Mouse (Mus musculus): Measurements from ENCODE around the gene 1700092M07Rik. TPM values are rescaled to one million over a fixed set of nuclear protein-coding genes. Genes with fewer than 3 reads are reported as not detected.

The 1700092M07Rik gene
- 1 to 10 TPM; 1.8 to 2.0 TPM for total RNA-seq (2021)
- long read RNA-seq, experiment 1: 0 reads
- long read RNA-seq, experiment 2: 0 reads

GRCm38 (mm10) chr19:8740603-8741002, at the start of gene 1700092M07Rik:
Gene 1700092M07Rik, plus strand, starts transcription at chr19:8740718.
- DNase-seq (ENCODE audit: low spot score in 2 of 2): no peak

- no peak for DNase-seq (ENCODE audit: low spot score in 2 of 2)
Observed at GRCm38 (mm10) chr19:8691871-8692539, 48.5 kb upstream of the 1700092M07Rik start.

- no peak for DNase-seq (ENCODE audit: low spot score in 2 of 2)
Observed at GRCm38 (mm10) chr19:8692740-8693139, 47.8 kb upstream of the 1700092M07Rik start.

- no peak for DNase-seq (ENCODE audit: low spot score in 2 of 2)
Observed at GRCm38 (mm10) chr19:8695330-8695729, 45.2 kb upstream of the 1700092M07Rik start.

- DNase-seq (ENCODE audit: low spot score in 2 of 2): no peak
Observed at GRCm38 (mm10) chr19:8699652-8700051, 40.9 kb upstream of the 1700092M07Rik start.

- DNase-seq (ENCODE audit: low spot score in 2 of 2): no peak
Observed at GRCm38 (mm10) chr19:8702458-8702857, 38.1 kb upstream of the 1700092M07Rik start.

- no peak for DNase-seq (ENCODE audit: low spot score in 2 of 2)
Observed at GRCm38 (mm10) chr19:8703571-8703970, 36.9 kb upstream of the 1700092M07Rik start.

GRCm38 (mm10) chr19:8705026-8705708, 35.4 kb upstream of the 1700092M07Rik start:
- DNase-seq (ENCODE audit: low spot score in 2 of 2): no peak

GRCm38 (mm10) chr19:8706132-8706667, 34.3 kb upstream of the 1700092M07Rik start:
- no peak for DNase-seq (ENCODE audit: low spot score in 2 of 2)

- no peak for DNase-seq (ENCODE audit: low spot score in 2 of 2)
Observed at GRCm38 (mm10) chr19:8706930-8707329, 33.6 kb upstream of the 1700092M07Rik start.

GRCm38 (mm10) chr19:8708954-8709353, 31.6 kb upstream of the 1700092M07Rik start:
- no peak for DNase-seq (ENCODE audit: low spot score in 2 of 2)

GRCm38 (mm10) chr19:8710057-8710456, 30.5 kb upstream of the 1700092M07Rik start:
- DNase-seq (ENCODE audit: low spot score in 2 of 2): peak in 1 of 2 experiments; percentile 65

- no peak for DNase-seq (ENCODE audit: low spot score in 2 of 2)
Observed at GRCm38 (mm10) chr19:8711506-8711905, 29.0 kb upstream of the 1700092M07Rik start.

GRCm38 (mm10) chr19:8711949-8712869, 28.3 kb upstream of the 1700092M07Rik start:
- no peak for DNase-seq (ENCODE audit: low spot score in 2 of 2)

GRCm38 (mm10) chr19:8712870-8713305, 27.6 kb upstream of the 1700092M07Rik start:
- peak; percentile 60 to 72 for DNase-seq (ENCODE audit: low spot score in 2 of 2)

GRCm38 (mm10) chr19:8713306-8713996, 27.1 kb upstream of the 1700092M07Rik start:
- peak; percentile 90 to 96 for DNase-seq (ENCODE audit: low spot score in 2 of 2)

GRCm38 (mm10) chr19:8713997-8714652, 26.4 kb upstream of the 1700092M07Rik start:
- DNase-seq (ENCODE audit: low spot score in 2 of 2): no peak

GRCm38 (mm10) chr19:8714653-8715481, 25.7 kb upstream of the 1700092M07Rik start:
- DNase-seq (ENCODE audit: low spot score in 2 of 2): peak in 1 of 2 experiments; percentile 32
